Mouse (Mus musculus) layer of hippocampus, adult 9-10 months (tissue): ENCODE data around the gene Iqcf6.
A peak's percentile ranks its signal among the peaks of the same experiment; 100 is the strongest.

Source experiments
- DNase-seq: peaks from one replicate; pipeline ENCODE4 v3.0.0; 2022; ENCODE audit warnings: low spot score

Iqcf6 gene

GRCm38 (mm10) chr9:106657592-106657991 lies 31.2 kb downstream of the Iqcf6 start:
- DNase-seq = no peak

GRCm38 (mm10) chr9:106659441-106659840 lies 33.1 kb downstream of the Iqcf6 start:
- no peak for DNase-seq

- no peak for DNase-seq
Observed at GRCm38 (mm10) chr9:106659935-106660334, 33.6 kb downstream of the Iqcf6 start.

- no peak for DNase-seq
Observed at GRCm38 (mm10) chr9:106663200-106663599, 36.8 kb downstream of the Iqcf6 start.

- DNase-seq = no peak
Observed at GRCm38 (mm10) chr9:106664433-106664832, 38.1 kb downstream of the Iqcf6 start.

GRCm38 (mm10) chr9:106664856-106665255 lies 38.5 kb downstream of the Iqcf6 start:
- DNase-seq = no peak

- DNase-seq = no peak
Observed at GRCm38 (mm10) chr9:106673860-106674259, 47.5 kb downstream of the Iqcf6 start.

- DNase-seq = peak; percentile 94
Observed at GRCm38 (mm10) chr9:106675480-106675879, 49.1 kb downstream of the Iqcf6 start.

- DNase-seq = no peak
Observed at GRCm38 (mm10) chr9:106675965-106676364, 49.6 kb downstream of the Iqcf6 start.

- no peak for DNase-seq
Observed at GRCm38 (mm10) chr9:106676571-106676970, 50.2 kb downstream of the Iqcf6 start.
